Mouse (Mus musculus) myocyte (in vitro differentiated cells): Measurements from ENCODE around the gene Tmem176a. TPM values are rescaled to one million over a fixed set of nuclear protein-coding genes. Genes with fewer than 3 reads are reported as not detected.

ENCODE experiments used
- H3K27me3 ChIP-seq: one replicate; pipeline ENCODE4 v1.6.1; 2011; ENCODE audit not compliant: control insufficient read depth, insufficient read depth, insufficient read length
- H3K36me3 ChIP-seq: one replicate; pipeline ENCODE4 v1.6.1; 2011; ENCODE audit not compliant: control insufficient read depth, insufficient read depth
- H3K4me2 ChIP-seq: one replicate; pipeline ENCODE4 v1.6.1; 2011; ENCODE audit warnings: low read depth, control low read depth
- H3K4me3 ChIP-seq: one replicate; pipeline ENCODE4 v1.5.1; 2011; ENCODE audit warnings: mild to moderate bottlenecking, control low read depth, moderate library complexity
- H3K79me2 ChIP-seq: one replicate; pipeline ENCODE4 v1.6.1; 2011; ENCODE audit not compliant: control insufficient read depth, insufficient read depth
- H3ac ChIP-seq: one replicate; pipeline ENCODE4 v1.6.1; 2011; ENCODE audit not compliant: control insufficient read depth, insufficient read length
- CEBPB ChIP-seq: IDR thresholded peaks from 2 replicates; pipeline ENCODE4 v1.6.1; 2011; ENCODE audit warnings: mild to moderate bottlenecking, moderate library complexity; ENCODE audit not compliant: poor library complexity, insufficient read depth, severe bottlenecking
- E2F4 ChIP-seq: IDR thresholded peaks from one replicate; pipeline ENCODE4 v1.6.1; 2011; ENCODE audit warnings: mild to moderate bottlenecking, control low read depth, moderate library complexity; ENCODE audit not compliant: insufficient read depth
- MAX ChIP-seq: IDR thresholded peaks from one replicate; pipeline ENCODE4 v1.6.1; 2011; ENCODE audit warnings: low read depth, mild to moderate bottlenecking, control low read depth
- MYOD1 ChIP-seq, 3 experiments: IDR thresholded peaks; one replicate each; pipeline ENCODE4 v1.6.1; 2011; ENCODE audit warnings: control low read depth in 2 of 3, low read depth in 2 of 3, mild to moderate bottlenecking in 2 of 3, moderate library complexity in 1 of 3; ENCODE audit not compliant: insufficient read length in 2 of 3, control insufficient read depth in 1 of 3
- MYOG ChIP-seq, 3 experiments: IDR thresholded peaks; one replicate each; pipeline ENCODE4 v1.6.1; 2011; ENCODE audit warnings: control low read depth in 2 of 3, low read depth in 2 of 3, mild to moderate bottlenecking in 2 of 3; ENCODE audit not compliant: insufficient read length in 2 of 3, control insufficient read depth in 1 of 3, insufficient read depth in 1 of 3
- POLR2A ChIP-seq: IDR thresholded peaks from one replicate; pipeline ENCODE4 v1.6.1; 2011; ENCODE audit warnings: low read depth, mild to moderate bottlenecking, control low read depth, moderate library complexity; ENCODE audit not compliant: insufficient read length
- POLR2AphosphoS2 ChIP-seq: IDR thresholded peaks from one replicate; pipeline ENCODE4 v1.6.1; 2011; ENCODE audit warnings: low read depth, control low read depth; ENCODE audit not compliant: insufficient read length
- REST ChIP-seq: IDR thresholded peaks from one replicate; pipeline ENCODE4 v1.6.1; 2011; ENCODE audit warnings: mild to moderate bottlenecking, control low read depth, moderate library complexity; ENCODE audit not compliant: insufficient read depth, insufficient read length
- SRF ChIP-seq: IDR thresholded peaks from one replicate; pipeline ENCODE4 v1.6.1; 2011; ENCODE audit warnings: low read depth; ENCODE audit not compliant: control insufficient read depth, insufficient read length
- TCF12 ChIP-seq: IDR thresholded peaks from one replicate; pipeline ENCODE4 v1.6.1; 2011; ENCODE audit warnings: mild to moderate bottlenecking, control low read depth; ENCODE audit not compliant: poor library complexity, insufficient read depth, severe bottlenecking
- TCF3 ChIP-seq: IDR thresholded peaks from one replicate; pipeline ENCODE4 v1.6.1; 2011; ENCODE audit warnings: low read depth, control low read depth; ENCODE audit not compliant: insufficient read length
- USF1 ChIP-seq: IDR thresholded peaks from one replicate; pipeline ENCODE4 v1.6.1; 2011; ENCODE audit warnings: low read depth, mild to moderate bottlenecking, control low read depth, moderate library complexity
- polyA plus RNA-seq: library from polyadenylated mRNA; unstranded; fragments of >200 nt; fragmentation: generic; extraction: Trizol; gene quantifications from one replicate; pipeline ENCODE4 v1.2.1, GENCODE M21; 2012; ENCODE audit warnings: missing spikeins

Gene Tmem176a
- polyA plus RNA-seq, 1 experiment, result 3.0 TPM

- Histone ChIP-seq H3K36me3 (no peaks in the 10 kb centered on the region), H3K4me3 (no peak overlapping the region), H3K4me2 (no peak overlapping the region), H3ac (no peak overlapping the region), H3K79me2 (no peaks in the 10 kb centered on the region), H3K27me3 (no peaks in the 10 kb centered on the region)
- no peak for TF ChIP-seq MYOD1 (IDR thresholded peaks at IDR 0.05; ENCODE audit: control insufficient read depth in 1 of 3, insufficient read length in 2 of 3, low read depth in 2 of 3)
- no peak for TF ChIP-seq MYOG (IDR thresholded peaks at IDR 0.05; ENCODE audit: control insufficient read depth in 1 of 3, insufficient read depth in 1 of 3, insufficient read length in 2 of 3, low read depth in 2 of 3)
- TF ChIP-seq SRF, result no peak
- TF ChIP-seq REST, result no peak
- no peak for TF ChIP-seq POLR2AphosphoS2
- no peak for TF ChIP-seq E2F4
- no peak for TF ChIP-seq TCF3
- no peak for TF ChIP-seq USF1
- TF ChIP-seq POLR2A, result no peak
- TF ChIP-seq TCF12, result no peak
- no peak for TF ChIP-seq CEBPB
- no peak for TF ChIP-seq MAX
Observed at GRCm38 (mm10) chr6:48835241-48835640, 5.5 kb upstream of the Tmem176a start.

GRCm38 (mm10) chr6:48836146-48836545, 4.6 kb upstream of the Tmem176a start:
- TF ChIP-seq TCF12, result no peak
- TF ChIP-seq TCF3, result no peak
- TF ChIP-seq POLR2AphosphoS2, result no peak
- no peak for TF ChIP-seq CEBPB
- no peak for TF ChIP-seq MAX
- no peak for TF ChIP-seq SRF
- TF ChIP-seq REST, result no peak
- no peak for TF ChIP-seq MYOD1 (IDR thresholded peaks at IDR 0.05; ENCODE audit: control insufficient read depth in 1 of 3, insufficient read length in 2 of 3, low read depth in 2 of 3)
- no peak for TF ChIP-seq POLR2A
- no peak for TF ChIP-seq MYOG (IDR thresholded peaks at IDR 0.05; ENCODE audit: control insufficient read depth in 1 of 3, insufficient read depth in 1 of 3, insufficient read length in 2 of 3, low read depth in 2 of 3)
- no peak for TF ChIP-seq E2F4
- H3K36me3 ChIP-seq, result no peaks in the 10 kb centered on the region
- H3K79me2 ChIP-seq, result no peaks in the 10 kb centered on the region
- H3K27me3 ChIP-seq, result no peaks in the 10 kb centered on the region
- H3K4me2 ChIP-seq, result no peak overlapping the region
- no peak overlapping the region for H3K4me3 ChIP-seq
- no peak overlapping the region for H3ac ChIP-seq

- Histone ChIP-seq H3K4me2 (no peak overlapping the region), H3ac (no peak overlapping the region), H3K27me3 (no peaks in the 10 kb centered on the region), H3K79me2 (no peaks in the 10 kb centered on the region), H3K36me3 (no peaks in the 10 kb centered on the region), H3K4me3 (no peak overlapping the region)
- no peak for TF ChIP-seq MYOD1 (IDR thresholded peaks at IDR 0.05; ENCODE audit: control insufficient read depth in 1 of 3, insufficient read length in 2 of 3, low read depth in 2 of 3)
- TF ChIP-seq POLR2AphosphoS2, result no peak
- no peak for TF ChIP-seq E2F4
- TF ChIP-seq TCF3, result no peak
- no peak for TF ChIP-seq SRF
- TF ChIP-seq POLR2A, result no peak
- no peak for TF ChIP-seq REST
- TF ChIP-seq MYOG (IDR thresholded peaks at IDR 0.05; ENCODE audit: control insufficient read depth in 1 of 3, insufficient read depth in 1 of 3, insufficient read length in 2 of 3, low read depth in 2 of 3), result no peak
- no peak for TF ChIP-seq TCF12
- TF ChIP-seq MAX, result no peak
- TF ChIP-seq USF1, result no peak
- no peak for TF ChIP-seq CEBPB
Observed at GRCm38 (mm10) chr6:48837516-48837915, 3.2 kb upstream of the Tmem176a start.

- Histone ChIP-seq H3ac (no peak overlapping the region), H3K79me2 (no peaks in the 10 kb centered on the region), H3K4me3 (no peak overlapping the region), H3K4me2 (no peak overlapping the region), H3K27me3 (no peaks in the 10 kb centered on the region), H3K36me3 (no peaks in the 10 kb centered on the region)
- TF ChIP-seq CEBPB, result no peak
- no peak for TF ChIP-seq USF1
- TF ChIP-seq POLR2AphosphoS2, result no peak
- TF ChIP-seq E2F4, result no peak
- no peak for TF ChIP-seq MYOD1 (IDR thresholded peaks at IDR 0.05; ENCODE audit: control insufficient read depth in 1 of 3, insufficient read length in 2 of 3, low read depth in 2 of 3)
Observed at GRCm38 (mm10) chr6:48838321-48839080, 2.2 kb upstream of the Tmem176a start.
